Mouse (Mus musculus): Measurements from ENCODE around the gene Vti1a.

- no peak for TF ChIP-seq POLR2A (IDR thresholded peaks at IDR 0.05; ENCODE audit: insufficient read depth, low read depth, low read length)
- no peak for TF ChIP-seq CTCF (IDR thresholded peaks at IDR 0.05; ENCODE audit: insufficient read depth, low read depth, low read length)
Measured at GRCm38 (mm10) chr19:55300525-55300924, 15.6 kb upstream of the Vti1a start.

Measured in olfactory bulb, adult 2 months (tissue).